Mouse (Mus musculus) lung, postnatal 14 days (tissue): ENCODE results near the gene Trp63.

Experiments
- DNase-seq: peaks from one replicate; pipeline ENCODE4 v3.0.0; 2021

The Trp63 gene

DNA sequence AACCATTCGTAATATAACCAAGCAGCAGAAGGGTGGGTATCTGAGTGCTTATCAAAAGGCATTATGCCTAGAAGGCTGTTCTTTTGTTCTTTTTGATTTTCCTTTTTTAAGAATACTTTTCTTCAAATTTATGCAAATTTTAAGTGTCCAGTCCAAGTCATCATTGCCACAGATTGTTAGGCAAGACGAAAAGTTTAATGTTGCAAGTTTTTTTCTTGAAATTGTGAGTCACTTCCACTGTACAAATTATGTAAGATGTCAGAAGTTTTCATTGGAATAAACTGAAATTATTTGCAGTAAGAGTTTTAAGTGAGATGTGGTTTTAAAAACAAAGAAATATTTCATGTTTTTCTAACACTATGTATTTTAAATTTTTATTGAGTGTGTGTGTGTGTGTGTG lies 100.7 kb downstream of the Trp63 start:
- DNase-seq = no peak

DNA sequence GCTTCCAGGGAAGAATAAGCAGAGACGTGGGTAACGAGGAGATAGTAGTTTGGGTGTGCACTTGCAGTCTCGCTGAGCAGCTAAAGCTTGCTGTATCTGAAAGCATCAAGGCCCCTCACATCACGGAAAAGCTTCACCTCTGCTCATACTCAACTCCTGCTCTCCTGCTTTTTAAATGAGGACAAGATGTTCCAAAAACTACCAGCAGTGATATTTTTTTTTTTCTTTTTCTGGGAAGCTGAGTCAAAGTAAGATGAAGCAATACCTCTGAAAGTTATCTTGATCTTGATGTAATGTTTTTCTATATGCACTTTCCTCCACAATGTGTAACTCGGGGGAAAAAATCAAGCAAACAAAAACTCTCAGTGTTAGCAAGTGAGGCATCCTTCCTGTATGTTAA lies 102.9 kb downstream of the Trp63 start:
- no peak for DNase-seq

DNA sequence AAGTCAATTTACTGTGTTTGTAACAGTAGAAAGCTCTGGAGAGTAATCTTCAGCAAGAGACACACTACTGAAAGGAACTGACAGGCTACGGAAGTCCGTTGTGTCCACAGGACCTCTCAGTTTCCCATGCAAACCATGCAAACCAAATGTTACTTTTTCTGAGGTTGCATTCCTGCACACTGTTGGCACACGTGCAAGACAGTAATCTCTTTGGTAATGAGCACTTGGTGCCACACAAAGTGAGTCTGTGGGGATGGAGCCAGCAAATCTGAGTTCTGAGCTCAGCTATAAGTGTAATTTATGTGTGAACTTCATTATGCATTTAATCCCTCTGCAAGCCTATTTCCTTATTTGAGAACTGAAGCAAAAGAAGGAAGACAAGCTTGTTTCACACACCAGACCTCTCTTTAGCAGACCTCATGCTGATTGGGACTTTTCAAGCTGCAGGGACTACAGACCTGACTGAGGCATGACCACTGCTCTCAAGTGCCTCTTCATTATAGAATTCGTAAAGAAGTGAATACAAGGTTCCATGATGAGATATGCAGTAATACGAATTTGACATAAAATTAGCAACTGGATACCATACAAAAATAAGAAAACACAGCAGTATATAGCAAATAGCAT lies 109.2 kb downstream of the Trp63 start:
- no peak for DNase-seq

DNA sequence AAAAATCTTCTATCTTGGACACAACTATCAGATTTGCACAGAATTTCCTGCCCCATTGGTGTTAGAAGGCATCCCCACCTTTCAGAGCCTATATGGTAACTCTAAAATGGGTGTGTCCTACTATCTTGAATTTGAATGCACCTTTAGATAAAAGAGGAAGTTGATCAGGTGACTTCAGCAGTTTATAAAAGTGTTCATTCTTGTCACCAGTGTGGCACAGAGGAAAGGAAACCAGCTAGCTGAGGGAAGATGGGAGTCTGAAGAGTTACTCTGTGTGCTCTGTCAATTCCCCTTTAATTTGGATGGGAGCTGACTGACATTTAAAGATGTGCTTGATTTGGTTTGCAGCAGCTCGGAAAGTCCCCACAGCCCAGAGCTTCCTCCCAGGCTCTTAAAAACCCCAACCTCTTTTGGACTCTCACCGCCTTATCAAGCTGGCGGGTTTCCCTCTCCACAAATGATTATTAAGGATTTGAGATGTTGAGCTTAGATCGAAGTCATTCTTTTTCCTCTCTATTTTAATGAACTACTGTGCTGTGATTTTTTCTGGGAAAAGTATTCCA lies 114.2 kb downstream of the Trp63 start:
- DNase-seq = no peak

DNA sequence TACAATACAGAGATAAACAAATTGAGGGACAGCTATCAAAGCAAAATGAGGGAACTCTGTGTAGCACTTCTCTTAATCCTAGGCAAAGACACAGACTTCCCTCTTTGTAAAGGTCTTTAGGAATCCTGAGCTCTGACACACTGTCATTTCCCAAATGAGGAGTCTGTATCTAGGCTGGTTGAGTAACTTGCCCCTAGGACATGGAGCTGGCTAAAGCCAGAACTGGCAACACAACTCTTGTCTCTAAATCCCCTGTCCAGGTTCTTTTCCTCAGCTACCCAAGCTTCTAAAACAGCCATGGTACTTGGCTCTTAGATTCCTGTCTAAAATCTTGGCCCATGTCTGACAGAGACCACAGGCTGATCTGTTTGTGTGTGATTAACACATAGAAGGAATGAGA lies 116.1 kb downstream of the Trp63 start:
- no peak for DNase-seq

DNA sequence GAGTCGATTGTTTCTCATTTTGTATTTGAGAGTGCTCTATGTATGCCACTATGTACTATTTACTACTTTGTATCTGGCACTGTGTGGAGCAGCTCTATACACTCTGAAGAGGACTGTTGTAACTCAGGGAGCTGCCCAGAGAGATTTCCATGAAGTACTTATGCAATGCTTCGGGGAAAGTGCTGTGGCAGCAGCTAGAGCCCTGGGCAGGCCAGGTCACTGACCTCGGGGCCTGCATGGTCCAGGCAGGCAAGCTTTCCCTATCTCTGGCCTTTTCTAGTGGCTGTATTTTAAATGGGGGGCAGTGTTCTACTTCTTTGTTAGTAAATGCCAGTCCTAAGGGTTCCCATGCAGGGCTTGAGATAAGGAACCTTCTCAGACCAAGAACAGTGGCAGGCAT lies 121.4 kb downstream of the Trp63 start:
- DNase-seq = peak; percentile 10

DNA sequence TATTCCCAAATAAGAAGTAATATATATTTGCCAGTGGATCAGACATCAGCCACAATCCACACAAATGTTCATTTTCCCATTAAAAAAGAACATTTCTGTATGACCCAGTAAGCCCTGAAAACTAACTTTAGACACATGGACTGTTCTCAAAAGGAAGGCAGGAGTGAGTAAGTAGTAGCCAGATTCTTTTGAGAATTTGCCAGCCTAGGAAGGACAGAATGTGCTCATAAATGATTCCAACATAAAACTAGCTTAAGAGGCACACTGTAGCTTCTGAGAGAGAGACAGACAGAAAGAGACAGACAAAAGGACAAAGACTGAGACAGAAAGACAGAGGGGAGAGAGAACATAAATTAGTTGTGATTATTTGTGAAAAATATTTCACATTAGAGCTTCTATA lies 123.6 kb downstream of the Trp63 start:
- no peak for DNase-seq

DNA sequence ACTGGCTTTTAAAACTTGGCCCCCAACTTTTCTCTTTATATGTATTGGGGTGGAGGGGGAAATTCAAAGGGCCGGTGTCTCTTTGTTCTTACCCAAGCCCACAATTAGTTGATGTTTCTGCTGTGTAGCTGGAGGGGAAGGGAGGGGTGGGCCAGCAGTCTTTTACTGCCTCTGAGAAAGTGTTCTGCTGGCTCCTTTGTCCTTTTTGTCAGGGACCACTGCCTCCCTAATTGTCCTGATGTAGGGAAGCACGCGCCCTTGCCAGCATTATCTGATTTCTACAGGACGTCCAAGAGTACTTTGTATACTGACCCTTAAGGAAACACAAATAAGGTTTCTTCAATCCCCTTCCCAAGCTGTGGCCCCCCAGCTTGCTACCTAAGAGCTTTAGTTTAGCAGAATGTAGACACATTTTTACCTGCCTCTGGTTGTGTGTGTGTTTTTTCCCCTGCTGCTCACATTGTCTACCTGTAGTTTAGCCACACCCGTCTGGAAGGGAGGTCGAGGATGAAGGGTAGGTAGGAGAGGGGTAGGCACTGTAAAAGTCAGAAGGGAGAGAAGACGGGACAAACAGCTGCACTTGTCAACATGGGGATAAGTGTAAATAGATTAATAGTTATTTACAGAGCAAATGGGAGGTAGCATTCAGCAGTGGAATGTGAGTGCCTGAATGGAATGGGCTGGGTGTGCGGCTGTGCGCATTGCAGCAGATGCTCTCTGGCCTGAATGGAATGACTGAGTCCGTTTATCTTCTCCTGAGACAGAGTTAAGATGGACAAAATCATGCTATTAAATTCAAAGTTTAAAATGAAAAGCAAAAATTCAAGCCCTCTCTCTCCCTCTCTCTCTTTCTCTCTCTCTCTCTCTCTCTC lies 134.4 kb downstream of the Trp63 start:
- no peak for DNase-seq

DNA sequence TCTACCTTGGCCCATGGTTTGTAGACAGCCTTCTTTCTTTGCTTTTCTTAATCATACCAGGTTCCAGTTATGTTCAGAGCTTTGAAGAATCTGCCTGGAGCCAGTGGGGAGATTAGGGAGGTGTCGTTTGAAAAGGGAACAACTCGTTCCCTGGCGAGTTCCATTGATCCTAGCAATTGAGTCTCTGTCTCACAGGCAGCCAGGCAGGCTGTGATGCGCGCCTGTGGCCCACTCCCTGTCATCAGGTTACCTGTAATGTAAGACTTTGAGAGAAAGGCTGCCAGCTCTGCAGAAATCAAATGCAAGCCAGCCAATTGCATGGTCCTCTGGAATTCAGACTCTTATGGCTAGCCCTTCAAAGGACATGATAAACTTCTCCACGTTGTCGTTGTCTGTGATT lies 142.5 kb downstream of the Trp63 start:
- DNase-seq = no peak

DNA sequence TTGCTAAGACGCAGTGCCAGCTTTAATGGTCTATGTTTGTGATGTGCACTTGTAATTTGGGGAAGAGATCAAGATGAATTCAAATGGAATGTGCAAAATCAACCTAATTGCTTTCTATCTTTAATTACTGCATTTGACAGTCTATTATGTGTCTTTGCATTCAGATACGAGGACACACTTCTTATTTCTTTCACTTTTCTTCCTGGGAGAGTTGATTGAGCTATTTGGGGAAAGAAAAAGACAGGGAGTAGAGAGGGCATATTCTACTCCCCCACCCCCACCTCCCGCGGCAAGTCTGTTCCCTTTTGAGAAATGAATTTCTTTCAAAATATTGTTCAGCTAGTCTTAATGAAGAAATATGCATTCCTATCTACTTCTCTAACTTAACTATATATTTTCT lies 149.0 kb downstream of the Trp63 start:
- no peak for DNase-seq

DNA sequence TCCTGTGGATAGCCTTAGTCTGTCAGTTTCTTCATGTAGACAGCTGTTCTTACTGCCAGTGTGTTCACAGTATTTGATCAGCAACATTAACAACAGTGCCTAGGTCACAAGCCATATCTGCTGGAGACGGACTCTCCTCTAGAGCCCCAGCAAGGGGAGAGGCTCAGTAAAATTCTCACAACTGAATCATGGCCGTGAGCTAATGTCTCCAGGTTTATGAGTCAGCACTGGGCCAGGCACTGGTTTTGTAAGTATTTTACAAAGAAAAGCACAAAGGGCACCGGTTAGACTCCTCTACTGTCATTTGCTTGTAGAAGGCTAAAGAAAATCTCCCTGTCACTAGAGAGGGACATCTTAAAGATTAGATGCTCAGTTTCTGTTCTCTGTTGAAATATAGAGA lies 151.7 kb downstream of the Trp63 start:
- DNase-seq = no peak

DNA sequence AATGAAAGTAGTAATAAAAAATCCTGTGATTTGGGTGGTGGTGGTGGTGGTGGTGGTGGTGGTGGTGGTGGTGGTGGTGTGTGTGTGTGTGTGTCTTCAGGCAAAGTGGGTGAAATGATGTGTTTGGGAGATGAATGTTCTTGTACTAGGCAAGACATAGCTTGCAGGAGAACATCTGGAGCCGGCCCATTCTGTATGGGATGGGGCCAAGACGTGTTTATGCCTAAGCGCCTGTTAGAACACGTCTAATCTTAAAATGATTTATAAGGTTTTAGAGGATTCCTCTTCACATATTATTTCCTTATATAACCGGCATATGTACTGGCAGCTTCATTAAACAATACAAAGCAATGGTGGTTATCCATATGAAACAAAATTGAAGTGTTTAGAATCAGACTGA lies 152.2 kb downstream of the Trp63 start:
- DNase-seq = peak; percentile 2

DNA sequence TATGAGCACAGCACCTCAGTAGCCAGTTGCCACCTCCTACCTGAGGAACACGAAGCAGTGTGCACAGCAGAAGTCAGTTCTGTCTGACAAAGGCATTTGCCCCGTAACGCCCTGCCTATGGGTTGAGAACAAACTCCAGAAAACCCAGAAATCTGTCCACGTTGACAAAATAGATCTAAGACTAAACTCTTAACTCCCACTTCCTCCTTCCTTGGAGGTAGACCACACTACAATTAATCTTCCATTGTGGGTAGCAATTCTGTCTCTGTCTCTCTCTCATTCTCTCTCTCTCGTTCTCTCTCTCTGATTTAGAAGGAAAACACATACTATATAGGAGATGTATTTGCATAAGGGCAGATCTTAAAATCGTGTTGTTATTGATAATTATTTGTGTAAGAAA lies 159.4 kb downstream of the Trp63 start:
- no peak for DNase-seq

DNA sequence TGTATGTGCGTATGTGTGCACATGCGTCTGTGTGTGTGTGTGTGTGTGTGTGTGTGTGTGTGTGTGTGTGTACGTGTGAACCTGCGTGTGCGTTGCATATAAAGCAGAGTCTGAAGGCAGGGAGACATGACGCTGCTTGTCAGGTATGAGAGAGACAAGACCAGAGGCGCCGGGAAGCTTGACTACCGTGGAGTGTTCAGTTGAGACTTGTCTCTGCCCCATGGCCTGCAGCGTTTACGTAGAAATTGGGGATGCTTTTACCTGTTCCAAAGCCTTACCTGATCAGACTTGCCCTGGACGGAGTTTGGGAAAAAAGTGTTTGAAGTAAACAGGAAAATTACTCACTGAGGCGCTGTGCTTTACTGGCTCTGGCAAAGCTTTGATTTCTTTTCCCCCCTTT lies 160.1 kb downstream of the Trp63 start:
- DNase-seq = no peak

DNA sequence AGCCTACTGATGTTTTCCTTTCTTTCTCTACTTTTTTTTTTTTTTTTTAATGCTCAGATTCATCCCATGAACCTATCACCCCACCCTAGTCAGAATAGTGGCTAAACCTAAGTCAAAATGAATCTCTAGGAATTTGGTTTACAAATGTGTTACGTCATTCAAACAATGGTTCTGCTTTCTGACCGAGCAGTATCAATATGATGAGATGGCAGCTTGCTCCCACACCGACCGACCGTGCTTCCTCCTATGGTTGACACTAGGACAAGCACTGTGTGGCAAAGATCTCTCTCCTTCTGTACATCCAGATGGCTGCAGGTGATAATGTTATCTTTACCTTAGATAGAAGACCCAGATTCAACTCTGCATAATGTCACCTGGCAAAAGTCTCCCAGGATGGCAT lies 163.0 kb downstream of the Trp63 start:
- DNase-seq = no peak

DNA sequence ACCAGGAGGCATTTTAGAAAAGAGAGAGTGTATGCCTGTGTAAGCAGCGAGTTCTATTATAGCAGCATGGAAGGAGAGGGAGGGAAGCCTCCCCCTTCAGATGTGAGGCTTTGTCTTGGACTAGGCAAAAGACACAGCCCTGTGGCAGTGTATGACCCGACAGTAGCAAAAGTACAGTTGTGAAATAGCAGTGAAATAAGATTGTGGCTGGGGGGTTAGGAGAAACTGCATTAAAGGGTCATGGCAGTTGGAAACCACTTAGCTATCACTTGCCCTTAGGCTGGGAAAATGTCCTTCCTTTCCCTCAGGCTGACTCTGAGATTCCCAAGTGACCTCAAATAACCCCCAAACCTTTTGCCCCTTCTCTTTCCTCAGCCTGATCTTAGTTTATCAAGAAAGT lies 164.9 kb downstream of the Trp63 start:
- no peak for DNase-seq

DNA sequence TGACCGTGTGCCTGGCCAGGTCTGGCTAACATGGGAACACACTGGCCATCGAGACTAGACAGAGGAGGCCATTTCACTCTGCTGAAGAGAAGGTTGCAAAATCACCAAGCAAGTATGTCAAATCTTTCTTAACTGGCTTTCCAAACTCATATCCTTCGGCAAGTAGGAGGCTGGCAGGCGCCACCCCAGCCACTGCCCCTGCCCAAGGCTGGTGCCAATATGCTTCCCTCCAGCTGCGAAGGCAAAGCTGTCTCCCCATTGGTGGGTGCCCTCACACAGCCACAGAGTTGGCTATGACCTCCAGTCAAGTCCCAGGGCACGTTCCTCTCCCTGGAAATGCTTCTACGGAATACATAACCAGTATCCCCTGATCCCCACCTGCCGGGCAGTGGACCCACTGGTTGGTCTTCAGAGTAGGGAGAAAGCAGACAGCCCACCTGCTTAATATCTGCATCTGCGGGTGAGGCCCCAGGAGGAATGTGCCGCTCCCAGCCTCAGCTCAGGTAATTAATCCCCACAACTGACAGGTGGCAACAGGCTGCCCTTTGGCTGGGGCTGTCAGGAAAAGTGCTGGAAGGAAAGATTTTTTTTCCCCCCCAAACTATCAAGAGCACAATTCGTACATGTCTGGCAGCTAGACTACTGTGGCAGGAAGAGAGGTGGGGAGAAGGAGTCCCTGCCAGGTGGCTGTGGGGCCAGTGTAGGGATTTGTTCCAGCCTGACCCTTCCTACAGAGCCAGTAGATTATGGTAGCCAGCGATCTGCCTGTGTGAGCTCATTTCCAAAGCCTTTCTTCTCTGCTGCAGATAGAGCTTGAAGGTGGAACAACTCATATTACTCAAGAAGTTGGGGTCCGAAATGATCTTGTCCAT lies 166.3 kb downstream of the Trp63 start:
- DNase-seq = peak; percentile 7

DNA sequence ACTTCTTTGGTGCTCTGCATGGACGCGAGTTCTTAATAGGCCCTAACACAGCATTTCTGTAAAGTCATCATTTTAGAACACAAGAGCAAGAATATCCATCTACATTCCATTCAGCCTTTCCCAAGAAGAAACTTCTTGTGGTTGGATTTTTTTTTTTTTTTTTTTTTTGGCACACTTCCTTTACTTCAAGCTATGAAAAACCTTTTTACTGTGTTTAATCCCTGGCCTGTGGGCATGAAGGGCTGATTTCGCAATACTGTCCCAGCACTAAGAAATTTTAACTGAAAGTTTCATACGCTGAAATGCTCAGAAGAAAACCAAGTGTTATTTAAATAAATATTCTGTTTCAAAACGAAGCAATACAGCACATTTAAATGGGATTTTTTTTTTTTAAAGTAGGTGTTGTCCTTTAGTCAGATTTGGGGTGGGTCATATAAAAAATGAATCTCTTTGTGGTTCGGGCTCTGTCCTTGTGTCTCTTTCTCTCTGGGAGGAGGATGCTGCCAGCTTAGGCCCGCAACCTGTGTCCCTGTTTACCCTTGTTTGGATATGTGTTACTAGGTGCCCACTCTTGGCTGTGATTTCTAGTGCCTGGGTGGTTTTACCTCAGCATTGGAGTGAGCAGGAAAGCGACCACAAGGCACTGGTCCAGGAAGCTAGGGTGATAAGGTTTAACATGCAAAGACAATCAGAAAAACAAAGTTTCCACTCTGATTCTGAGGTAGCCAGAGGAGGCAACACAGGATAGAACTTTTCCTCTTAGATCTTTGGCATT lies 177.4 kb downstream of the Trp63 start:
- peak; percentile 17 for DNase-seq

DNA sequence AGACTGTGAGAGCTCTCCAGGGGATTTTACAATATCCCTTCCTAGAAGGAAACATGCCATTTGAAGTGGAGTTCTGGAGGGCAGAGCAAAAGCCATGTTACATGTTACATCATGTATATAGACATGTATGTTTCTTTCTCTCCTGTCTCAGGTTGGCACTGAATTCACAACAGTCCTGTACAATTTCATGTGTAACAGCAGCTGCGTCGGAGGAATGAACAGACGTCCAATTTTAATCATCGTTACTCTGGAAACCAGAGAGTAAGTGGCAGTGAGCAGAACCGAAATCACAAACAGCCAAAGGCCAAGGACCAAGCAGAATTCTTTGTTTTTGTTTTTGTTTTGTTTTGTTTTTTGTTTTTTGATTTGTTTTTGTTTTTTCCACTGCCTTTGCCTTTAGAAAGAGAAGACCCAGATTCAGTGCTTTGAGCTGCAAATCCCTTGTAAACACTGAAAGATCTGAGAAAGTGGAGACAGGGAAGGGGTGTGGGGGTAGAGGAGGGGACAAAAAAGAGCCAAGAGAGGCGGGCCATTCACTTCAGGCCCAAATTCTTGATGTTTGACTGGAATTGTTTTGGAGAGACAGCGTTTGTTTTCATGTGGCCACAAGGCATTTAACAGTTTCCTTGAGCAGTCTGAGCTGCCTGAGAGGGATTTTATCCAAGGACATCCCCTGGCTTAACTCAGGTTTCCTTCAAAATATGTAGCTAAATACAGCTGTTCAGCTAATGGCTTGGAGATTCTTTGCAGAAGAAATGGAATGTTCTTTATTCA lies 181.7 kb downstream of the Trp63 start:
- DNase-seq = peak; percentile 28

DNA sequence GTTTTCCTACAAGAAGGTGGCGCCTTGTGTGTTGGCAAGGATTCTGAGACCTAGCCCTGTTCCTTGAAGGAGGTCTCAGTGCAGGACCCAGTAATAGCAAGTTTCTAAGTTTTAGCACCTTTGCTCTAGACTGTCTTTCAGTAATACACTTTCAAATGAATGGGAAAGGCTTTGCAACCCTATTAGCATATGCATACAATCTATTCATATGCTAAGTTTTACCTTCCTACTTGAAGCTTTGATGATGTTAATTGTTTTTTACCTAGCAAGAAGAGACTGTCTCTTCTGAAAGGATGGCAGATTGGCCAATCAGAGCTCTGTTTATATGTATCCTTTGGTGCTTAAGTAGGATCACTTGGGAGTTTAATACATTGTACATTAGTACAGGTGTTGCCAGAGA lies 187.9 kb downstream of the Trp63 start:
- no peak for DNase-seq

DNA sequence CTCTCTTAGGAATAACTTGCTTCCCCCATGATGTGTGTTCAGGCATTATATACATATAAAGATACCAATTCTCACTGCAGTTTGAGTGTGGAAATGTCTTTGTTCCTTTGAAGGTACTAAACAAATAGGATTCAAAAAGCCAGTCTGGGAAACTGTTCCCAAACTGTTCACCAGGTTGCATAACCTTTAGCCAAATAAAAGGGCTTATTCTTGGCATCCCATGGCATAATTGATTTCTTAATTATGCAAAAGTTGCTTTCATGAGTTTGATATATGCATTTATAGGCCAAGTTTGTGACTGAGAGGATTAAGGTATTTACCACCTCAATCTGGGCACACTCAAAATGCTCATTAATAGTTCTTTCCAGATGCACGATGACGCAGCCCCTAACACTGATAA lies 192.1 kb downstream of the Trp63 start:
- DNase-seq = no peak
